Mouse (Mus musculus): ENCODE data around the gene Gm26897.

- TF ChIP-seq CTCF (IDR thresholded peaks at IDR 0.05; ENCODE audit: extremely low read depth, insufficient read length, insufficient replicate concordance, low read depth, low read length) (no peak), POLR2A (IDR thresholded peaks at IDR 0.05; ENCODE audit: low read depth, low read length) (no peak)
Observed at GRCm38 (mm10) chr5:111725195-111725920, 8.4 kb upstream of the Gm26897 start.

Measured in small intestine, adult 2 months (tissue).